8 mouse cellular contexts compared by ENCODE assay signal in genomic region chr17:57105181-57106034, GRCm38 (mm10). TPM values are rescaled to one million over a fixed set of nuclear protein-coding genes. Genes with fewer than 3 reads are reported as not detected.
A peak's percentile ranks its signal among the peaks of the same experiment; 100 is the strongest.
DNase-seq lines count a peak whose midpoint lies in the region; ATAC-seq and TF ChIP-seq lines count a peak whose summit lies in the region.

Gene Tnfsf9, plus strand, starts transcription at chr17:57105325.

- H3K4me2 ChIP-seq in hindbrain, embryonic 12.5 days (replicated peaks), result peak within 1 kb of the TSS; percentile 90
- H3K4me2 ChIP-seq in liver, embryonic 12.5 days, result peak within 1 kb of the TSS; percentile 80

- H3K9ac ChIP-seq in hindbrain, embryonic 12.5 days, result peak within 1 kb of the TSS; percentile 75
- peak within 1 kb of the TSS; percentile 53 for H3K9ac ChIP-seq in liver, embryonic 12.5 days

- H3K27me3 ChIP-seq in hindbrain, embryonic 12.5 days, result no peaks in the 10 kb centered on the region
- H3K27me3 ChIP-seq in liver, embryonic 12.5 days (replicated peaks), result peaks cover 49% of the 10 kb centered on the region

- no peaks in the 10 kb centered on the region for H3K9me3 ChIP-seq in hindbrain, embryonic 12.5 days (replicated peaks)
- no peaks in the 10 kb centered on the region for H3K9me3 ChIP-seq in liver, embryonic 12.5 days (replicated peaks)

- H3K36me3 ChIP-seq in hindbrain, embryonic 12.5 days, result no peaks in the 10 kb centered on the region
- H3K36me3 ChIP-seq in liver, embryonic 12.5 days, result no peaks in the 10 kb centered on the region

- WGBS in hindbrain, embryonic 12.5 days, result 1% methylated on average over 56 of the region's 61 CpGs
- WGBS in liver, embryonic 12.5 days (ENCODE audit: insufficient replicate concordance), result under 1% methylated on average over 58 of the region's 61 CpGs

- H3K27ac ChIP-seq in embryonic fibroblast, embryonic 13.5 days (ENCODE audit: insufficient read depth, low read length), result peak within 1 kb of the TSS; percentile 29; the same call in 1 of the 2 replicates
- H3K27ac ChIP-seq in hindbrain, embryonic 12.5 days, result no peak within 1 kb of the TSS; the same call in 1 of the 2 replicates
- 0 out of 2 replicates have a peak within 1 kb of the TSS, but pooled peaks have one; percentile 54 for H3K27ac ChIP-seq in liver, embryonic 12.5 days

- peak; percentile 90 for TF ChIP-seq POLR2A in embryonic fibroblast, embryonic 13.5 days (IDR thresholded peaks at IDR 0.05; ENCODE audit: low read depth, low read length)

- TF ChIP-seq CTCF in embryonic fibroblast, embryonic 13.5 days (IDR thresholded peaks at IDR 0.05; ENCODE audit: borderline replicate concordance, insufficient read depth, low read length), result no peak

- DNase-seq in right cerebral cortex, adult 2 months (ENCODE audit: low spot score in 2 of 2), result peak; percentile 16 to 40
- no peak for DNase-seq in right cerebral cortex, adult 18-20 months
- DNase-seq in adrenal gland, postnatal 25 days, result peak; percentile 15
- peak; percentile 55 for DNase-seq in naive thymus-derived CD4-positive, alpha-beta T cell, adult 2 months (ENCODE audit: low read depth)
- no peak for DNase-seq in ovary, postnatal 10 days (ENCODE audit: low spot score)

- ATAC-seq in hindbrain, embryonic 12.5 days (ENCODE audit: low FRiP score), result peak; percentile 84
- peak; percentile 42 for ATAC-seq in liver, embryonic 12.5 days

- peaks cover 7% of the 10 kb centered on the region for H3K4me1 ChIP-seq in embryonic fibroblast, embryonic 13.5 days (ENCODE audit: control insufficient read depth, insufficient read depth, low read length)
- H3K4me1 ChIP-seq in hindbrain, embryonic 12.5 days, result peaks cover 21% of the 10 kb centered on the region
- H3K4me1 ChIP-seq in liver, embryonic 12.5 days, result peaks cover 37% of the 10 kb centered on the region

- H3K4me3 ChIP-seq in embryonic fibroblast, embryonic 13.5 days (ENCODE audit: insufficient read depth, low read length), result peak within 1 kb of the TSS; percentile 93
- H3K4me3 ChIP-seq in hindbrain, embryonic 12.5 days, result peak within 1 kb of the TSS; percentile 60
- H3K4me3 ChIP-seq in liver, embryonic 12.5 days, result peak within 1 kb of the TSS; percentile 58

RNA-seq across cellular contexts. Expression of gene Tnfsf9, which starts in this region (rescaled TPM):
- total RNA-seq in adrenal gland, postnatal 25 days (2021), result 0.39 and 0.71 TPM in 2 replicates
- 4.3 and 6.3 TPM in 2 replicates for polyA plus RNA-seq in embryonic fibroblast, embryonic 13.5 days (2011; ENCODE audit: insufficient read length, low read depth, missing spikeins)
- polyA plus RNA-seq in hindbrain, embryonic 12.5 days (2016; fragmentation: Nextera tagmentation; extraction: Ambion mirVana), result 5.8 and 6.1 TPM in 2 replicates
- polyA plus RNA-seq in liver, embryonic 12.5 days (2016; fragmentation: Nextera tagmentation; extraction: Ambion mirVana), result 2.3 and 2.4 TPM in 2 replicates

Comparison
In these comparisons a context has a peak if more than half of its experiments do, and no peak if none do; other contexts are left out.
1. DNase-seq: peak in right cerebral cortex, adult 2 months (2 of 2) and naive thymus-derived CD4-positive, alpha-beta T cell, adult 2 months (single experiment); none in right cerebral cortex, adult 18-20 months (single experiment) and ovary, postnatal 10 days (single experiment).
2. Peak in DNase-seq in adrenal gland, postnatal 25 days; RNA of the gene not detected or under 1 TPM.
3. Peak in every context shown above with its lines, with median percentiles within 50 percentile points of each other: H3K4me3 ChIP-seq.